Mouse (Mus musculus): ENCODE data around the gene Dnase1. TPM values are rescaled to one million over a fixed set of nuclear protein-coding genes. Genes with fewer than 3 reads are reported as not detected.

Gene Dnase1
- total RNA-seq, 1 experiment from 2014 or later = 0.45 TPM

Other genes starting within 250 kb of the Dnase1 start
- not detected in 2 replicates for gene Olfr15, start 206.1 kb upstream of the Dnase1 start, total RNA-seq (2017)
- 0.94 and 1.5 TPM in 2 replicates for gene Zfp174, start 189.7 kb upstream of the Dnase1 start, total RNA-seq (2017)
- 26.8 and 36.5 TPM in 2 replicates for gene Naa60, start 164.6 kb upstream of the Dnase1 start, total RNA-seq (2017)
- 17.1 and 18.4 TPM in 2 replicates for gene Zfp597, start 152.4 kb upstream of the Dnase1 start, total RNA-seq (2017)
- not detected in 2 replicates for gene Gm20695, start 152.3 kb upstream of the Dnase1 start, total RNA-seq (2017)
- gene 1700037C18Rik, start 128.3 kb upstream of the Dnase1 start, total RNA-seq (2017) = 1.4 and 3.1 TPM in 2 replicates
- 52.6 and 61.8 TPM in 2 replicates for gene Cluap1, start 128.1 kb upstream of the Dnase1 start, total RNA-seq (2017)
- gene Nlrc3, start 60.3 kb upstream of the Dnase1 start, total RNA-seq (2017) = 6.2 and 14.7 TPM in 2 replicates
- gene Slx4, start 33.2 kb upstream of the Dnase1 start, total RNA-seq (2017) = 22.8 and 29.0 TPM in 2 replicates
- 107 and 152 TPM in 2 replicates for gene Trap1, start 40.9 kb downstream of the Dnase1 start, total RNA-seq (2017)
- 25.2 and 64.3 TPM in 2 replicates for gene Crebbp, start 177.1 kb downstream of the Dnase1 start, total RNA-seq (2017)